Mouse (Mus musculus) heart, adult 11 months (tissue): ENCODE measurements around the gene B3gnt2.
A peak's percentile ranks its signal among the peaks of the same experiment; 100 is the strongest.

Experiments used
- DNase-seq: peaks from one replicate; pipeline ENCODE4 v3.0.0; 2022

B3gnt2 gene

DNA sequence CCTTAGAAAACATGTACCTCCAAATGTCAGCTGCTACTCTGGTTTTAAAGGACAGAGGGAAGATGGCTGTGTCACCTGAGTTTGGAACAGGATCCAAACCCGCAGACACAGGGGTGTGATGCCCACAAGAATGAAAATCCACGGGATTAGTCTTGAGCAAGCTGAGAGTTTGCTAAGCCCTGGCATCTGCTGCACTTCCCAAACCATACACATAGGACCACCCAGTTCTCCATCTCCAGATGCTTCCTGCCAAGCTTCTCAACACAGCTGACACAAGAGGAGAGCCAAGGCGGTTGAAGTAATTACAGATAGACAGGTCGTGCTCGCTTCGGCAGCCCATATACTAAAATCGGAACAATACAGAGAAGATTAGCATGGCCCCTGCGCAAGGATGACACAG lies 7.8 kb upstream of the B3gnt2 start:
- peak; percentile 96 for DNase-seq

GRCm38 (mm10) chr11:22867691-22868090 lies 6.9 kb upstream of the B3gnt2 start:
- no peak for DNase-seq

DNA sequence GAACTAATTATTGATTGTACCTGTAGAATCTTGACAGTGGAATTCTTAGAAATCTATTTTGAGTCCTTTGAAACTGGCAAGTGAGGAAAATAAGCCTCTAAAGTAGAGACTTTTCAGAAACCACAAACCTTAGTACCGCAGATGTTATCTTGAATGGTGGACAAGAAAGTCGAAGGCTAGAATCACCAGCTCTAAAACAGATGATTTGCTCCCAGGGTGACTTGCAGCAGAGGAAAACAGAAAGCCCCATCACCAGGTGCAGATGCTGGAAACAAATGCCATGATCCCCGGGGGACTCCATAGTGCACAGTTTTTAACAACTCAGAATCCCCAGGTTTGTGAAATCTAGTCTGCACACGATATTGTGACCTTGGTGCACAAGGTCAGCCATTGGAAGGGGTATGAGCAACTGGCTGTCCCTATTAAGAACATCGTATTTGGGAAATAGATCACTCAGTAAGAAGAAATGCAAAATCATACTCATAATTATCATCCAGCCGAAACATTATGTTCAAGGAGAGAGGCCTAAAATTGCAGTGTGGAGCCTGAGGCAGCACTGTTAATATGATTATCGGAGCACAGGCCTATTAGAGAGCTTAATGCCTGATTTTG lies 5.0 kb upstream of the B3gnt2 start:
- no peak for DNase-seq

DNA sequence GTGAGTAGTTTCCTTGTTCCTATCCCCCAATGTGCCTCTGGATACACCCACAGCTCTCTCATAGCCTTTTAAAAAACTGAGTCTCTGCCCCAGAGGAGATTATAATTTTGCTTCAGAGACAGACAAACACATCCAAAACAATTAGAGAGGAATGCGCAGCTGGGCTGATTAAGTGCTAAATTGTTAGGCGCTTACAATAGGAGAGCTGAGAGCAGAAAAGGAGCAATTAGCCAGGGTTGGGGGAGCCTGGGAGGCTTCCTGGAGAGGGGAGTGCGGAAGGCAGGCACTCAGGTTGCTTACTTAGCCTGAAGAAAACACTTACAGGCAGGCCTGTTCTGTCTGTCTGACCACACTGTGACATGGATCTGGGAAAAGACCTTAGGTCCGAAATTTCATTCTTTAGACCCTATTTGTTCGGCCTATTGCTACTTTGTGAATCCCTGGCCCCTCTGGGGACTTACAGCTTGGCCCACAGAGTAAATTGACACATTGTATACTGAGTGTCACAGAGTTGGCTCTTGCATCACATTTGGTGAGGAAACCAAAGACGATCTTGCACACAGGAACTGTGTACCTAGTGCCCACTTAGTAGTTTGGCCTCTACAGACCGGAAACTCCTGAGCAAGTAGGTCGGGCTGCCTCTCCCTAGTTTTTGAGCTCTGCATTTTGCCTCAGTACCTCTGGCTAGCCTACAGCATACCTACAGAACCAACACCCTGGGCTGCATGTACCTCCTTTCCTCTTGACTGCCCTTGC lies 3.7 kb upstream of the B3gnt2 start:
- DNase-seq = peak; percentile 85

DNA sequence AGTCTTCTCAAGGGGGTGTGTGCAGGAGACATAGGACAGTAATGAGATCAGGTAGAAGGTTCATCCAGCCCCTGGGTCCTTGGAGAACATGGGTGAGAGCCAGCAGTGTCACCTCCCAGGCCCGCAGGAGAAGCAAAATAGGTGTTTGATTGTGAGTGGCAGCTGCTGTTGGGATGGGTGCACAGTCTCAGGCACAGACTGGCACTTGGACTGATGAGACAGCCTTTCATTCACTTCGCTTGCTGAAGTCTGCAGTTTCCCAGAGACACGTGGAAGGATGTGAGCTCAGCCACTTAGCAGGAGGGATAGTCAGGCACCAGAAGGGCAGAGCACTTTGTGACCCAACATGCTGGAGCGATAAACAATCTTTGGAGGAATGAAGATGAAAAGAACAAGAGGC lies 2.8 kb upstream of the B3gnt2 start:
- DNase-seq = peak; percentile 92

DNA sequence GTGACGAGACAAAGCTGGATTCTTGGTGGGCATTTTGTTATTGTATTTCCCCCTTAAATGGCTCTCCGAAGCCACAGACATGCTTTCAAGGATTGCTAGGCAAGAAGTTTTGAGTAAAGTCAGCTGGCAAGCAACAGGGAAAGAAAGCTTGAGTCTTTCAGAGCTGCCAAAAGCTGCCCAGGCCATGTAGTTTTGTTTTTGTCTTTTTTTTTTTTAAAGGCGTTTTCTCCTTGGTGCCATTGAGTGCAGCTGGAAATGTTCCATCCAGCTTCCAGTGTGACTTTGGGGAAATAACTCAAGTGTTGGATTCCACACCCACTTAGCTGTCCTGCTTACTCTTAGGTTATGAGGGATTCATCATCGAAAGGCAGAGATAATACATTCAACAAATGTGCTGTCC lies 554 bp upstream of the B3gnt2 start:
- peak; percentile 85 for DNase-seq

DNA sequence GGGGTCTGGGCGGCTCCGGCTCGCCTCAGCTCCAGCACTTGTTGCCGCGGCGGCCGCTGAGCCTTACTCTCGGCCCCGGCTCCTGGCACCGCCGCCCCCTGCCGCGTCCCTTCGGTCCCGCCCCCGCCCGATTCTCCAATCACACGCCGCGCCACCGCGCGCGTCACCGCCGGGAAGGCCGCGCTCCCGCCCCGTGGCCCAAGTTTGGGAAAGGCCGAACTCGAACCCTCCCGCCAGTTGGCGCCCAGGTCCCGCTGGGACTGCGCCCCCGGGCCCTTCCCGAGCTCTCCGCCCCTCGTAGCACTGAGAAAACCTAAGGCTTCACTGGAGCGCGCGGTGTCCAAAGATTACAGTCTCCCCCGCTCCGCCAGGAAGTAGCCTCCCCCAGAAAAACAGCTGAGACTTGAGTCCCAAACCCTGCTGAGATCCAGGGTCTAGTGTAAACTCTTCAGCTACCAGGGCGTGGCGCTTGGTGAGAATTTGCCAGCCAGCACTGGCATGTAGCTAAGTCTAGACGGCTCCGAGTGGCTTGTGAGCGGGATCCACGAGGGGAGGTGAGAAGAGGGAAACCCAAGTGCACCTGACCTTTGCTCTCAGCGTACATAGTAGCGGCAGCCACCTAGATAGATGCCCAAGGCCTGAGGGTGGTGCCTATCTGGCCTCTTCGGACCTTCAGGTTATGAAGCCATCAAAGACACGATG lies 977 bp downstream of the B3gnt2 start:
- DNase-seq = peak; percentile 99

GRCm38 (mm10) chr11:22859301-22859632 lies 1.5 kb downstream of the B3gnt2 start:
- no peak for DNase-seq

- DNase-seq = peak; percentile 94
These were observed 2.1 kb downstream of the B3gnt2 start for GRCm38 (mm10) chr11:22858441-22859300.

DNA sequence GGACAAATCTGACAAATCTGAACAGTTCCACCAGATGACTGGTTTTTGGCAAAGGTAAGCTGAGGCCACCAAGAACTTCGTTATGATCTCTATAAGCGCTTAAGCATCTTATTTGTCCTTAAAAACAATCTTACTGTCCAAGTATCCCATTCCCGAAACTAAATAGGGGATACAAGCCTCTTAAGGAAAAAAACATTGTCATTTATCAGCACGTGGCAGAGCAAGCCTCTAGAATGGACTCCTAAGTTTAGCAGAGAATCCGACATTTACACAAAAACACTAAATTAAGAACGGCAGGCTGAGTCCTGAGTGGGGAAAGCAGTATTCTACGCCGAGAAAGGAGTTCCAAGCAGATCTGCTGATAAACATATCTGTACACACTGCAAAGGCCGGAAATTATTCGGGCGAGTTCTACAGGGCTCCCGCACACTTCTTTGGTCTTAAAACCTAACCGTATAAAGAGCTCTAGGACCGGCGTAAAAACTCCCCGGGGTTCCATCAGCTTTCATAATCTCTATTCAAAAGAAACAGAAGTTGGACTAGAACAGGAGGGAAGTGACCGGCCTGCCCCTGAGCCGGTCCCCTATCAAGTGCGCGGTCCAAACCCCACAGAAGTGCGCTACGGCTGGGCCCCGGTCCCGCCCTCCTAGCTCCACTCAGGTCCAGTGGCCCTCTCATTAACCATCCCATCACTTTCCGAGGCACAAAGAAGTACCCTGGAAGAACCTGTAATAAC lies 2.9 kb downstream of the B3gnt2 start:
- DNase-seq = peak; percentile 96

DNA sequence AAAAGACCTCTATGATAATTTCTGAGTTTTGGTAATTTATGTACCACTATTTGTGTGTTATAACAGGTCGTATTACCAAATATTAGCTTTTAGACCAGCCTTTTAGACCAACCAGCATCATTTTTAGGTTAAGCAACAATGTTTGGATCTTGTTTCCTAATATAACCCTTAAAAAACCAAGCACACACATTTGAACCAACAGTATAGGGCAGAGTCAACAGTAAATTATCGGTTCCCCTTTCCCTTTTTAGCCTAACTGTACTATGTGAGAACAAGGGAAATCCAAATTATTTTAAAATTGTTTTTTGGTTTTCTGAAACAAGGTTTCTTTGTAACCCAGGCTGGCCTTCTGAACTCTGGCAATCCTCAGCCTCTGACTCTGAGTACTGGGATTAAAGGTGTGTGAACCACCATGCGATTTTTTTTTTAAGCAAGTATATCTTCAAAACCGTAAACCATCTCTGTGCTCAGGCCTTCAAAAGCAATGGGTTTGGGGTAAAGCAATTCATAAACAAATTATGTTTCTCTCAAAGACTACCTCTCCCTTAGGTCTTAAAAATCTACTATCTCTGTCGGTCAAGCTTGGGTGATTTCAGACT lies 3.6 kb downstream of the B3gnt2 start:
- peak; percentile 15 for DNase-seq

DNA sequence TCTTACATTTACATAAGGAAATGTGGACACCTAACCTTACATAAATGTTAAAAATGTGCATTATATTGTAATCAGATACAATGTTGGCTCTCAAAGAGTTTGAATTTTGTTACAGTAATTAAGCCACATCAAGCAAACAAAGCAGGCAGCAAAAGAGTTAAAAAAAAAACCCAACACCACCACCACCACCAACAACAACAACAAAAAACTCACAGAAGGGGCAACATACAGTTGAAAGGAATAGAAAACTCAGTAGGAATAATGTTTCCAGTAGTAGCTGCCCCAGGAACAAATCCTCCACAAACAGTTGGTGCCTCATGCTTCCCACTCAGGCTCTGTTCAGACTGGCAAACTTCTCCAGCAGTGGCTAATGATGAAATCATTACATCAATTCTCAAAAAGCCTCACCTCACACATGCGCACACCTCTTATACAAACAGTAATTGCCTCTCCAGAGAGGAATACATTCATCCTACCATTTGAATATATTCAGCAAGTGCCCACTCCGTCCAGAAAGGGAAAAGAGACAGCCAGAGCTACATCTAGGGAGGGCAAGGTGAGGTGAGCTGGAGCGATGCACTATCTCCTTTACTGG lies 4.3 kb downstream of the B3gnt2 start:
- peak; percentile 74 for DNase-seq

GRCm38 (mm10) chr11:22854571-22854970 lies 6.2 kb downstream of the B3gnt2 start:
- peak; percentile 61 for DNase-seq

- DNase-seq = no peak
These were observed 7.1 kb downstream of the B3gnt2 start for GRCm38 (mm10) chr11:22853477-22854157.

- DNase-seq = no peak
These were observed 8.3 kb downstream of the B3gnt2 start for GRCm38 (mm10) chr11:22852510-22852909.

GRCm38 (mm10) chr11:22851416-22851815 lies 9.3 kb downstream of the B3gnt2 start:
- peak; percentile 95 for DNase-seq

GRCm38 (mm10) chr11:22850077-22850476 lies 10.7 kb downstream of the B3gnt2 start:
- peak; percentile 93 for DNase-seq

DNA sequence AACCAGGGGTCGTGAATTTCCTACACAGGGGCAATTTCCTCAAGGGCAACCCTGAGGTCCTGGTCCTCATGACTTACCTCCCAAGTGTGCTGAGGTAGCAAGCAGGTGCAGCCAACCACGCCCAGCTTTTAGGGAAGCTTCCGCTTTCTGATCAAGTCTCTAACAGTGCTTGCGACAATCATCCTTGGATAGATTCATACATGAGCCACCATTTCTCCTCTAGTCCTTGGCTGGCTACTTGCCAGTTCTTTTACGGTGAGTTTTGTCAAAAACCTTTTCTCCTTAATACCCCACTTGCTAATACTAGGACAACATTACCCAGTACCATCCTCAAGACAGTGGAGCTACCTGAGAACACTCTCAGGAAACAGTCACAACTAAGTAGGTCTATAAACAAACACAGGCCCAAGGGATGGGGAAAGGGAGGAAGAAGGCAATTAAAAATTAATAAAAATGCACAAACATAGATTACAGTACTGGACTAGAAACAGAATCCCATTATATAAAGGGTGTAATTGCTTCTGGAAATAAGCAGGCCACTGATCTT lies 12.0 kb downstream of the B3gnt2 start:
- DNase-seq = peak; percentile 91

DNA sequence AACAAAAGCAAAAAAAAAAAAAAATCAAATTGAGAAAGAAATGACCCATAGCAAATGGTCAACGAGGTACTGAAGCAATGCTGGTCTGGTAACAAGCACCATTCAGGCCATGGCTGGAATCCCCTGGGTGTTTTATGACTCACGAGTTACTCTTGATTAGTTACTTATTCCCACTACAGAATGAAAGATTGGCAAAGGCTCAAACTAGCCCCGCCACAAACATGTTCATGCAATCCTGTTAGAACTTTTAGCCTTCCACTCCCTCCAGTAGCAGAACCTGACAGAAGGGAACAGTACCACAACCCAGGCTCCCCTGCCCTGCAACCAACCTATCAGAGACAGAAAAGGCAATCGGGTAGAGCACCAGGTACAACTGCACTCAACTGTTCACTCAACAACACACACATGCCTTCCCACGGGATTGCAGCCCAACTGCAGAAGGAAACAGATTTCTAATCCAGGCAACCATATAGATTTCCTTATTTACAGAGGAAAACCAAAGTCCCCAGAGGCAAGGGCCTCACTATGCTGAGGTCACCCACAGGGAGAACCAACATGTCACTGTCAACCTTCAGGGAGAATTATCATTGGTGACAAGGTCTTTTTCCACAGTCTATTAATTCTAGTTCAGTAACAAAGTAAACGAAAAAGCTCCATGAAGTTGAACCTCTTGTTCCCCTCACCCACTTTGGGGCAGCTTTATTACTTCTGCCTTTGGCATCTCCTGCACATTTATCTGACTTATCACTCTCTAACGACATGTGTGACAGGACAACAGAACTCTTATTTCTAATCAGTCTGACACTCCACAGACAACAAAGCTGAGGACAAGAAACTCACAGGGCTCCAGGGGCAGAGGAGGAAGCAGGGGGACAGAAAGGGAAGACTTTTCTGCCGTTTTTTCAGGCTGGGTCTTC lies 12.8 kb downstream of the B3gnt2 start:
- peak; percentile 97 for DNase-seq
